Mouse (Mus musculus) olfactory bulb, adult 2 months (tissue): ENCODE results near the gene Ntm.

Source experiments
- CTCF ChIP-seq: fragments of 200-500 bp; IDR thresholded peaks from 2 replicates; pipeline ENCODE4 v1.5.1; 2012; ENCODE audit warnings: low read depth, mild to moderate bottlenecking, low read length, moderate library complexity; ENCODE audit not compliant: insufficient read depth
- POLR2A ChIP-seq: fragments of 200-500 bp; IDR thresholded peaks from 2 replicates; pipeline ENCODE4 v1.6.1; 2012; ENCODE audit warnings: mild to moderate bottlenecking, low read depth, low read length, moderate library complexity; ENCODE audit not compliant: insufficient read depth

GRCm38 (mm10) chr9:29262836-29263235 lies 700.1 kb downstream of the Ntm start:
- TF ChIP-seq CTCF (no peak), POLR2A (no peak)
